Mouse (Mus musculus): ENCODE data around the gene Gpr3.

GRCm38 (mm10) chr4:133197801-133198286 lies 14.5 kb downstream of the Gpr3 start:
- no peak for TF ChIP-seq CTCF (IDR thresholded peaks at IDR 0.05; ENCODE audit: low read depth, low read length)
- TF ChIP-seq EP300 (IDR thresholded peaks at IDR 0.05; ENCODE audit: insufficient read depth, low read depth, low read length): no peak
- no peak for TF ChIP-seq POLR2A (IDR thresholded peaks at IDR 0.05; ENCODE audit: insufficient read depth, low read length)

Data from ES-Bruce4 (cell line).